Mouse (Mus musculus): ENCODE data around the gene Farp1. TPM values are rescaled to one million over a fixed set of nuclear protein-coding genes. Genes with fewer than 3 reads are reported as not detected.
A peak's percentile ranks its signal among the peaks of the same experiment; 100 is the strongest.

Gene Farp1
- total RNA-seq, 1 experiment from 2014 or later: 0.58 TPM

- ATAC-seq (ENCODE audit: extremely low read depth, insufficient number of reproducible peaks, low FRiP score, poor library complexity, severe bottlenecking): no peak
Observed at GRCm38 (mm10) chr14:121313283-121313682, 278.3 kb downstream of the Farp1 start.

- no peak for ATAC-seq (ENCODE audit: extremely low read depth, insufficient number of reproducible peaks, low FRiP score, poor library complexity, severe bottlenecking)
Observed at GRCm38 (mm10) chr14:121314934-121315333, 279.9 kb downstream of the Farp1 start.

- no peak for ATAC-seq (ENCODE audit: extremely low read depth, insufficient number of reproducible peaks, low FRiP score, poor library complexity, severe bottlenecking)
Observed at GRCm38 (mm10) chr14:121316136-121316535, 281.1 kb downstream of the Farp1 start.

GRCm38 (mm10) chr14:121316631-121317311 lies 281.8 kb downstream of the Farp1 start:
- no peak for ATAC-seq (ENCODE audit: extremely low read depth, insufficient number of reproducible peaks, low FRiP score, poor library complexity, severe bottlenecking)

- ATAC-seq (ENCODE audit: extremely low read depth, insufficient number of reproducible peaks, low FRiP score, poor library complexity, severe bottlenecking): no peak
Observed at GRCm38 (mm10) chr14:121317312-121317671, 282.3 kb downstream of the Farp1 start.

GRCm38 (mm10) chr14:121318382-121318781 lies 283.4 kb downstream of the Farp1 start:
- peak; percentile 58 for ATAC-seq (ENCODE audit: extremely low read depth, insufficient number of reproducible peaks, low FRiP score, poor library complexity, severe bottlenecking)

GRCm38 (mm10) chr14:121322150-121322549 lies 287.1 kb downstream of the Farp1 start:
- no peak for ATAC-seq (ENCODE audit: extremely low read depth, insufficient number of reproducible peaks, low FRiP score, poor library complexity, severe bottlenecking)

GRCm38 (mm10) chr14:121322641-121323040 lies 287.6 kb downstream of the Farp1 start:
- no peak for ATAC-seq (ENCODE audit: extremely low read depth, insufficient number of reproducible peaks, low FRiP score, poor library complexity, severe bottlenecking)

GRCm38 (mm10) chr14:121324521-121325330 lies 289.7 kb downstream of the Farp1 start:
- peak; percentile 70 for ATAC-seq (ENCODE audit: extremely low read depth, insufficient number of reproducible peaks, low FRiP score, poor library complexity, severe bottlenecking)

GRCm38 (mm10) chr14:121326432-121326831 lies 291.4 kb downstream of the Farp1 start:
- ATAC-seq (ENCODE audit: extremely low read depth, insufficient number of reproducible peaks, low FRiP score, poor library complexity, severe bottlenecking): no peak

GRCm38 (mm10) chr14:121328878-121329277 lies 293.9 kb downstream of the Farp1 start:
- ATAC-seq (ENCODE audit: extremely low read depth, insufficient number of reproducible peaks, low FRiP score, poor library complexity, severe bottlenecking): no peak

- no peak for ATAC-seq (ENCODE audit: extremely low read depth, insufficient number of reproducible peaks, low FRiP score, poor library complexity, severe bottlenecking)
Observed at GRCm38 (mm10) chr14:121329401-121330089, 294.5 kb downstream of the Farp1 start.

GRCm38 (mm10) chr14:121330090-121330408 lies 295.0 kb downstream of the Farp1 start:
- no peak for ATAC-seq (ENCODE audit: extremely low read depth, insufficient number of reproducible peaks, low FRiP score, poor library complexity, severe bottlenecking)

Other genes with a start within 250 kb of the Farp1 start
- 27.9 and 28.5 TPM in 2 replicates for gene Ipo5, start 124.0 kb upstream of the Farp1 start, total RNA-seq (2017)

Measured in neutrophil, adult 5-6 weeks (primary cell).